Mouse (Mus musculus) thymus, postnatal 0 days (tissue): Measurements from ENCODE around the gene Gm20388. TPM values are rescaled to one million over a fixed set of nuclear protein-coding genes. Genes with fewer than 3 reads are reported as not detected.

Experiments used
- DNase-seq: peaks from one replicate; pipeline ENCODE4 v3.0.0-alpha.2; 2015; ENCODE audit warnings: low spot score
- polyA plus RNA-seq: library from polyadenylated mRNA; unstranded; fragments of >200 nt; fragmentation: Nextera tagmentation; extraction: Ambion mirVana; gene quantifications from 2 replicates; pipeline ENCODE4 v1.2.1, GENCODE M21; 2015

Gene Gm20388
- polyA plus RNA-seq, 1 experiment from 2014 or later, result not detected

DNA sequence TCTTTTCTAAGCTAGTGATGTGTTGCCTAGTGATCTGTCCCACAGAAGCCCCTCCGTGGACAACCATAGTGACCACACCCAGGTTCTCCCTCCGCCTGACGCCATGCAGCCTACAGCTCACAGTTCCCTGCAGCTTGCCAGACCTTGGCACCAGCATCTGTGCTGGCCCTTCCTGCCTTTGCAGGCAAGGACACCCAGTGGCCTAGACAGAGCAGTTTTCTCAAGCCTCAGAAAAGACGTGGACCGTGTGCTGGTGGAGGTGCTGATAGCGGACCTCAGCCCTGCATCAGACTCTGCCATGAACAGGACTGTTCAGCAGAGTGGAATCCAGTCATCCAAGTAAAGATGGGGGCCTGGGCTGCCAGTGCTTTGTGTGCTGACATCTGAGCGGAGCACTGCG is 2899.7 kb downstream of the Gm20388 start:
- DNase-seq, result no peak

DNA sequence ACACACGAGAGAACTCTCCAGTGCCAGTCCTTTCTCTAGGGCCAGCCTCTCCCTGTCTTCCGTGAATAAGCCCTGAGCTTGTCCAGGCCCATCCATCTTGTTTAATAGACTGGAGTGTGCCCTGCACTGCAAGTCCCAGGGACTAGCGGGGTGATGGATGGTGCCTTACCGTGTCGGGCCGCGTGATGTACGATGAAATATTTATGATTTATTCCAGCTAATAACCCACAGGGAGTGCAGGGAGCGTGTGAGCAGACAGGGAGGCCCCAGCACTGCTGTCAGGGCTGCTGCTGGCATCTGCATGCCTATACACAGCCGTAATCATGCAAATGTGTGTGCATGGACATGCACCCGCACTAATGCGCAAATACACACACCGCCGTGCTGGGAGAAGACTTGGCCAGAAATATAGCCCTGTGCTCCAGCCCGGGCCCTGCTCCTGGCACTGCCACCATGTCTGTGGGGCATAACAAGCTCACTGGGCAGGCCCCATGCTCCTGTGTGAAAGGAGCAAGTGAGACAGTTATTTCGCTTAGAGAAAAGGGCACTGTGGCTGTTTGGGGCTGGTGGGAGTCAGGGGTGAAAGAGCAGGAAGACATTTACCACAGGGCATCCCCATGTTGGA is 2901.3 kb downstream of the Gm20388 start:
- no peak for DNase-seq

DNA sequence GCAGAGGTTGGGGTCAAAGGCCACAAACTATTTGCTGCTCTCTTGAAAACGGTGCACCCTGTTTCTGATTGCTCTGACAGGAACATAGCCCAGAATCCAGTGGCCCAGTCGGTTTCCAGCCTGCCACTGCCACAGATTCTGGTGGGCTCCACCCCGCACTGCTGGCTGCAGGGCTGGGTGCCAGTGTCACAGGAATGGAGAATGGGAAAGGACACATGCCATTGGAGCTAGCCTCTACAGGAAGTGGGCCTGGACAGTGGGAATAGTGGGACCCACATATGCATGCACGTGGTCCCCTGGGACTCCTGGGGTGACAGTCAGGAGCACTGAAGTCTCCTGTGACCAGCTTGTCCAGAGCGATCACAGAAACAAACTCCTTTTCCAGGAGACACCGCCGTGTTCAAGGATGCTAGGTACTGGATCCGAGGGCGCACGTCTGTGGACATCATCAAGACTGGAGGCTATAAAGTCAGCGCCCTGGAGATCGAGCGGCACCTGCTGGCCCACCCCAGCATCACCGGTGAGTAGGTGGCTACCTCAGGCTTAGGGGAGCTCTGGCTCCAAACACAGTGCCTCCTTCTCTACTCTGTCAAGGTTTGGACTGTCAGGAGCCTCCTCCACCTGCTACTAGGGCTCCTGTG is 2902.1 kb downstream of the Gm20388 start:
- no peak for DNase-seq

DNA sequence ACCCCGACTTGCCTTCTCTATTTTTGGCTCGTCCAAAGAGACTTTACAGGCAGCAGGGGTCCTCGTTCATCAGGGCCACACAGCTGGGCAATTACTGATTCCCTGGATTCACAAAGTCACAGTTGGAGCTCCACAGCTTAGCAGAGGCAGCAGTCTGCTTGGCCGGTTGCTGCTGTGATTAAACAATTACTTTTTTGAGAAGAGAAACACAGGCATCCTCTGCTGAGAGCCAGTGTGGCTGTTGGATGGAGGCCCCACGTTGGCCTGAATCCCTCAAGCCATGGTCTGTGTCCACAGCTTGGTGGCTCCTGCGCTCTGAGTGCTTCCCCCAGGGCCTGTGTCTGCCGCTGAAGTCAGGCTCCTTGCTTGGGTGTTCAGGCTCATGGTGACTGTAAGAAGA is 2904.0 kb downstream of the Gm20388 start:
- no peak for DNase-seq

DNA sequence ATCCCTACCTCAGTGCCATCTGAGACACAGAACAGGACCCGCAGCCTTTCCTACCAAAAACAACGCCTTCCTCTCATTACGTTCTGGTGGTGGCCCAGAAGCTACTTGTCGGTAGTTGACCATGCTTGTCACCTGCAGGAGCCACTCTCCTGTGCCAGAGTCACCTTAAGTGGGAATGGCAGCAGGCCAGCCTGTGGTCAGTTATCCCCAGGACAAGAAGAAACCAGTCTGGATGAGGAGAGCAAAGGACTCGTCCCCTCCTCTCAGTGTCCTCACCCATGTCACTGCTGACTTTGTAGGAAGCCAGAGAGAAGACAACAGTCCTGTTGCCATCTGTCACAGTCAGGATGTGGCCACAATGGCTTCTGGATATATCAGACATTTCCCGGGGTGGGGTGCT is 2906.3 kb downstream of the Gm20388 start:
- no peak for DNase-seq

DNA sequence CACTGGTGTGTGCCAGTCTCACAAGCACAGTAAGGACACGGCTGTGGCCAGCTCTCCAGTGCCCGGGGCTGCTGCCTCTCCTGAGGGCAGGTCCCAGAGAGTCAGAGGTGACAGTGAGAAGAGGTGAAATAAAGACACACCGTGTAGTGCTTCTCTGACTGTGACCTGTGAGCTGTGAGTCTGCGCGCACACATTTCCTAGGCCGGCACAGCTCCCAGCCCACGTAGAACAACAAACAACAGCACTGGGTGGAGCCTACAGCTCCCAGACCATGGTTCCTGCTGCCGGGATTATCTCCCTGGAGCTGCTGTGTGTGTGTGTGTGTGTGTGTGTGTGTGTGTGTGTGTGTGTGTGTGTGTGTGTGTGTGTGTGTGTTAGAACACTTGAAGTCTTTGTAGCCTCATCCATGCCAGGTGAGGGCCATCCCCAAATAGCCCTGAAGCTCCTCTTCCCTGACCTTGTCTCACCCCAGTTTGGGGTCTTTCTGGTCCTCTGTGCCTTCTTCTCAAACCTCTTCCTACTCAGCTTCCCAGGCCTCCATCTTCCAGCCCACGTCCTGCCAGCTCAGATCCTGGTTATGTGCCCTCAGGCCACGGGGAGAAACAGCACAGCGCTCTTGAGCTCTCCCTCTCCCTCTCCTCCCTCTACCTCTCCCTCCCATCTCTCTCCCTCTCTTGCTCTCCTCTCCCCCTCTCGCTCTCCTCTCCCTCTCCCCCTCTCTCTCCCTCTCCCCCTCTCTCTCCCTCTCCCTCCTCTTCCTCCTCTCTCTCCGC is 2907.3 kb downstream of the Gm20388 start:
- no peak for DNase-seq

DNA sequence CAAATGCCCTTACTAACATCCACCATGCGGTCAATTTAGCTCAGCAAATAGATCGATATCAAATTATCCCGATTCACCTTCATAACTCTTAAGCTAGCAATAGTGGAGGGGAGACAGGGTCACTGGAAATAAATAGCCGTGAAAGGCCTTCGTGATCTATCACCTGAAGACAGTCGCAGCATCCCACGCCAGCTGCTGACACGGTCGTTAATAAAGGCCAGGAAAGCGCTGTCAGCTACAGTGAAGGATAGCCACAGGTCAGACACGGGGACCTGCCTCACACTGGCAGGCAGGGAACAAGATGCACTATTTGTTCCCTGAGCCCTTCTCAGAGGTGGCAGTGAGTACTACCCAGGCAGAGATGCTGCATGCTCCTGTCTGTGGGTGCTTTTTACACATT is 2909.1 kb downstream of the Gm20388 start:
- no peak for DNase-seq

DNA sequence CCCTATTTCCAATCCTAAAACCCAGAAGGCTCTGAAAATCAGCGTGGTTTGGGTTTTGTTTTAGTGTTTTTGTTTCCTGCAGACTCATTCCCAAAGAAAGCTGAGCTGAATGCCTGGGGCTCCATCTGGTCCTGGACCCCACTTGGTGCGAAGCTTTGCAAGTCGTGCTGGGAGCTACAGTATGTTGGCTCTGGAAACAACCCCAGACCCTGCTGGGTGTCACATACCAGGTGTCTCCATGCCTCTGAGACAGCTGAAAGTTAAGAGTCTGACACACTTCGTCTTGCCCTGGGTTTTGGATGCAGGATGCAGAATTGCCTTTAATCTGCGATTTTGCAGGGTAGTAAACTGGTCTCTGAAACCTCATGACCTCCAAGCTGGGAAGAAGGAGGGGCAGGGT is 2913.9 kb downstream of the Gm20388 start:
- DNase-seq, result peak; percentile 30

DNA sequence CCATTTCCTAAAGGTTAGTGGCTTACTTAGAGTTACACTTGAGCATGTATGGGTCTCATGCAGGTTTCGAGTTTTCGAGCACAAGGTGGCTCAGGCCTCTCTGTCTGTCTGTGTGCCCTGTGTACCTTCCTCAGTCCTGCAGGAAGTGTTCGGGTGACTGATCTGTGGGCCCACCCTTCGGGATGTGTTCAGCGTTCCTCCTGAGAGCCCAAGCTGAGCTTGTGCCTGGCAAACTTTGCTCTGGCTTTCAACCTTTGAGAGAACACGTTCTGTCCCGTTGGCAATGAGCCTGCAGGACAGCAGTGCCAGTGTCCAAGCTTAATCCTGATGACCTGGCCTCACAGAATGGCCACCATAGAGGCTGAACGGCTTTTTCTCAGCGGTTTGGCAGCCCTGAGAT is 2914.3 kb downstream of the Gm20388 start:
- DNase-seq, result no peak

DNA sequence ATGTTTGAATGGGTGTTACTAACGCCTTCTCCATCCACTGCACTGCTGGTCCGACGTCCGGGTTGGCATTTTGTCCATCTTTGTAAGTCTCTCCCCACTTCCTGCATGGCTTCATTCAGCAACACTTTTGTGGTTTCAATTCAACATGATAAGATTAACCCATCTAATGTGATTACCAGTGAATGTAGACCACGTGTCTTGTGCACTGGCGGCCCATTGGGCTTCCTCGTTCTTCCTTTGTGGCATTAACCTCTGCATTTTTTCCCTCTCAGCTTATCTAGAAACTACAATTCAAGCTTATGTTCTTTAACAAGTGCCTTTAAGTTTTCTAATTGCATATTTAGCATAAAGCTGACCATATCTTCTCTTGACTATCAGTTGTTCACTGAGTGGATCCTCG is 2914.8 kb downstream of the Gm20388 start:
- no peak for DNase-seq

DNA sequence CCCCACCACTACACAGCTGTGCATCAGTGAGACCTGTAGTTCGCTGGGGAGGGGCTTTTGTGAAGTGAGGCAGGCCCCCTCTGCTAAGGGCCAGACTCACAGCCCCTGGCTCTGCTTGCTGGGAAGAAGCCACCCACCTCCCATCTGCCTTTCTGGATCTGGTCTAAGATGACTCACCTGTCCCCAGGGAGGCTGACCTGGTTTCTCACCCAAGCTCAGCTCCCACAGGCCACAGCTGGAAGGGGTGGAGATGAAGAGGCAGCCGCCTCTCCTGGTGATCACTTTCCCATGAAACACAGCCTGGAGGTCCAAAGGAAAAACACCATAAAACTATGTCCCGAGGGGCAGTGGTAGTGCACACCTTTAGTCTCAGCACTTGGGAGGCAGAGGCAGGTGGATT is 2918.8 kb downstream of the Gm20388 start:
- no peak for DNase-seq

DNA sequence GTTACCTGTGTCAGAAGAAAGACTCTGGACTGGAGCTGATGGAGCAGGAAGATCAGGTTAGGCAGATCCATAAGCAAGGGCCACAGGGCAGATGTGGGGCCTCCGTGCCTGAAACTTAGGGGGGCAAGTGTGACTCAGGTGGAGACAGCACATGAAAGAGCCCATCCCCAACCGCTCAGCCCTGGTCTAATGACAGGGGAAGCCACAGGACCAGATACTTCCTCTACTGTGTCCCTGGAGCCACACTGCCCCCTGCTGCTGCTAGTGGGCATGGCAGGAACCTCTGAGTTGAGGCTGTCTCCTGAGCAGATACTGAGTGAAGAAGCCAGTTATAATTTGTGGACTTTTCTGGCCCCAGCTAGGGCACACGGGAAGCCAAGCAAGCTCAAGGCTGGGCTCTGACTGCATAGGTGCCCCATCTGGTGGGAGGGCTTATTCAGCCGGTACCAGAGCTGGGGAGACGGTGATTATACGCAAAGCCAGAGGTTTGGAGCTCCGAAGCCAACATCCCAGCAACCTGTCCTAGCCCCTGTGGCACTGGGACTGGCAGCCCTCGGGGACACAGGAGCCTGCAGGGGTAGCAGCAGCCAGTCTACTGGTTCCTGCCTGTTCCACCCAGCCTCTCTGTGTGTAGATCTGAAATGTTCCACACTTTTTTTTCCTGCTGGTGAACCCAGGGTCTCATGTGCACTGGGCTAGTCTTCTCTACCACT is 2919.9 kb downstream of the Gm20388 start:
- peak; percentile 93 for DNase-seq

DNA sequence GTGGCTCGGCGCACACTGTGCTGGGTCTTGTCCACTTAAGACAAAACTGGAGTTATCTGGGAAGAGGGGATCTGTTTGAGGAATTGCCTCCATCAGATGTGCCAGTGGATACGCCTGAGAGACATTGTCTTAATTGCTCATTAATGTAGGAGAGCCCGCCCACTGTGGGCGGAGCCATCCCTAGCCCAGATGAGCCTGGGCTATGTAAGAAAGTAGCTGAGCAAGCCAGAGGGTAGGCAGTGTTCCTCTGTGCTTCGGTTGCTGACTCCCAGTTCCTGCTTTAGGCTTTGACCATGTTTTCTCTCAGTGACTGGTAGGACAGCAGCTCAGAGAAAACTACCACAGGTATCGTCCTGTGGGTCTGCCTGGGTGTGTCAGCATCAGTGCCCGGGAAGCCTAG is 2923.8 kb downstream of the Gm20388 start:
- DNase-seq, result no peak

DNA sequence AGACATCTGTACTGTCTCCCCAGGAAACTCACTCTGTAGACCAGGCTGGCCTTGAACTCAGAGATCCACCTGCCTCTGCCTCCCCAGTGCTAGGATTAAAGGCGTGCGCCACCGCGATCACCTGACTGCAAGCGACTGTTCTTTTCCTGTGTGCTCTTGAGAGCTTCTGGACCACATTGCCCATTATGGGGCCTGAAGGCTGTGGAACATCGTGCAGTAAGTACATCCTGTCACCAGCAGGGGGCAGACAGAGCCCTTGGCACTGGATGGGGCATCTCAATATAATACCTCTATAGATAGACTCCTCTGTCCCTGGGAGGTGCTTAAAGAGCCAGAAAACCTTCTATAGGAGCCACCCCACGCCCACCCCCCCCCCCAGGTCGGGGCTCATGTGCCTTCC is 2924.3 kb downstream of the Gm20388 start:
- peak; percentile 85 for DNase-seq

DNA sequence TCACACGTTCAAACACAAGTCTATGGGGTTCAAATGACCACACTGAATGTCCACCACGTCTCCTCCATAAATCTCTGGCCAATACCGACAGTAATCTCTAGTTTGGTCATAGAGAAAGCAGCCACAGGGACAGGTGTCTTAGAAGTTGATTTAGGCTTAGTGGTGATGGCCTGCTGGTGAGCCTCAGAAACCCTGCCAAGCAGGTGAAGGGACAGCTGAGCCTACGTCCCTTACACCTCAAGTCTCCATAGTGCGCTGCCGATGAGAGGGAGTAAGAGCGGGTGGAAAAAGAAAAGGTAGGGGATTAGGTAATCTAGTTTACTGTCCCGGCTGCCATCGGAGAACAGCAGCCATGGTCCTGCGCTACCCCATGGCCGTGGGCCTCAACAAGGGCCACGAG is 2925.6 kb downstream of the Gm20388 start:
- no peak for DNase-seq

DNA sequence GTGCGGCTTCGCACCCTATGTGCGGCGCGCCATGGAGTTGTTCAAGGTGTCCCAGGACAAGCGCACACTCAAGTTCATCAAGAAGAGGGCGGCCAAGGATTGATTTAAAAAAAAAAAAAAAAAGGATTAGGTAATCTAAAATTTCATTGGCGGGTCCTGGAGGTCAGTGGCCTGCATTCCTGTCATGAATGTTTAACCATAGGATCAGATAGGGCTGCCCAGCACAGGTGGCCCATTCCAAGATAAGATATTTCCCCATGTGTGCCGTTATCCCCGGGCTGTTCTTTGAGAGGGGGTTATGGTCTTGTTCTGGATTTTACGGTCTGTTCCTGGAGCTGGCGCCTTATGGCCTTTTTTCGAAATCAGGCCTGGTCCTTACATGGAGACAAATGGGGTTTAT is 2926.1 kb downstream of the Gm20388 start:
- no peak for DNase-seq

DNA sequence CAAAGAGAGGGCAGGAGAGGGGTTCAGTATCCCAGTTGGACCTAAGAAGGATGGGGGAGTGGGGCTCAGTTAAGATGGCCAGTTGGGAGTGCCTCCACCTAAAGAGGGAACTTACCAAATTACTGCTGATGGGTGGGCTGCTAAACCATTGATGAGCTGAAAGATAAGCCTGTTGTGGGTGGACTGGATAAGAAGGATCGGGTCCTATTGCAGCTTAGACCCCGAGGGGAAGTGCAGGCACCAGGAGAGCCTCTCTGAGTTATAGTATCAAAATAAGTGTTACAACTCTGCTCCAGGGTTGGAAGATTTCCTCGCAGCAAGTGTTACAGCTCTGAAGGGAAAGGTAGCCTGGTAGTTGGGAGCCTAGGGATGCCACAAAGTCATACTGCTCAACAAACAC is 2933.5 kb downstream of the Gm20388 start:
- no peak for DNase-seq

DNA sequence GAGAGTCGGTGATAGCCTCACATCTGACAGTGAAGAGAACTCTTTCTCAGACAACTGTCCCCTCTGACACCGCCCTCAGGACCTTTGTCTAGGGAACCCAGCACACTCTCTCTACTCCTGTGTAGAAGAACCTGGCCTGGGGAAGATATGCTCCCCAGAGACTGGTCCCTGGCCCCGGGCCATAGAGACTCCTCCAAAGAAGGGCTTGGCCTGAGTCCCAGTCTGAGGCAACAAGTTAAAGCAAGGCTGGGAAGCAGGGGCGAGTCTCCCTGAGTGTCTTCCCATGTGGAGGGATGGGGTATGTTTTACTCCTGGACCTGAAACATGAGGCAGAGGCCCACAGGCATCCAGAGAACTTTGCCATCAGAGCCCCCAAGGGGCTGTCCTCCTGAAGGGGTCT is 2935.0 kb downstream of the Gm20388 start:
- no peak for DNase-seq

DNA sequence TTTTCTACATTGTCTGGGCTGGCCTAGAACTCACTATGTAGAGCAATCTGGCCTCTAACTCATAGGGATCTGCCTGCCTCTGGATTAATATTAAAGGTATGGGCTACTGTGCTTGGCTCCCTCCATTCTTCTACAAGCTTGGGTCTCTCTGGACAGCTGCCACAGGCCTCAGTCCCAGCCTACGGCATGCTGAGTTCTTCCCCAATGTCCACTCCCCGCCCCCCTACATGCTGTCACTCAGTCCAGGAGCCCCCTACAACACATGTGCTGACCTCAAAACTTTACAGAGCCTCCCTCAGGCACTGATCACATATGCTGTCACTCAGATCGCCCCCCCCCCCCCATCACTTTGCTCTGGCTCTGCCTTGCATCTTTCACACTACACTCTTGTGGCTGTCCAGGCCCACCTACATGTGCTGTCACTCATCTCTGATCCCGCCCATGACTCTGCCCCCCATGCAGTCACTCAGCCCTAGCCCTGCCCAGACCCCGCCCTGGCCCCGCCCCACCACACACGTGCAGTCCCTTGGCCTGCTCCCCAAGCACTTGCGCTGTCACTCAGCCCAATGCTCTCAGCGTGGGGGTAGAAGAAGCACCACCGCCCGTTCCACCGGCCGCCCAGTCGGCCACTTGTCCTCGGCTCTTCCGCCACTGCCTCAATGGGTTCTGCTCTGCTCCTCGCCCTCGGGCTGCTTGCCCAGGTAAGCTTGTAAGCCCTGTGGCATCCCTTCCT is 2937.4 kb downstream of the Gm20388 start, which contains the start of gene Cdh15:
Gene Cdh15, plus strand, starts transcription at position 138 of the 733 bp plus-strand sequence.
- DNase-seq, result peak; percentile 82

DNA sequence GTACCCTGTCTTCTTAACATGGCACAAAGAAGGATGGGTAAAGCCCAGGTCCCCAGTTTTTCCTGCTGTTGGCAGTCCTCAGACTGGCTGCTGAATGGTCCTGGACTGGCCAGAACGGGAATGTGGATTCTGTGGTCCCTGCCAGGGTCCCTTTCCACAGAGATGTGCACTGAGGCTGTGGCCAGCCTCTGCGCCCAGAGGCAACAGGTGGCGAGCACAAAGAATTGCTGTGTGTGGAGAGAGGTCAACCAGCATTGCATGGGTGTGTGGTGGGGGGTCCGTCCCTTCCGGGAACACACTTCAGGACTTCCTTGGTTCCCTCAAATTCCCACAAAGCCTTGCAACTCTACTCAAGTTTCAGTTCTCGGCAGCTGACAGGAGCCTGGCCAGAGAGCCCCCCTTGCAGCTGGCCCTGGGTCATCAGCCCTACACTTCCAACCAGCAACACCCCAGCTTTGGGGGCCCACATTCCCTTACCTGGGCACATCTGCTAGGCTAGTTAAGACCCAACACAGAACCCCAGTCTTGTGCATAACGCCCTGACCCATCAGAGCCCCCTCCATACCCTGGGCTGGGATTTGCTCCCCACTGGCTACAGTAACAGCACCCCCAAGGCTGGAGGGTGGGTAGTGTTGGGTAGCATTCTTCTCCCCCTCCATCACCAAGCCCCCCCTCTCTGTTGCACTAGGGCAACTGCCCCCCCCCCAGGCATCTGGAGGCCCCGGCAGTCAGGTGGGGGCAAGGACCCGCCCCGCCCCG is 2938.7 kb downstream of the Gm20388 start:
- DNase-seq, result no peak
